Mouse (Mus musculus): ENCODE measurements at regions not wholly inside any gene's neighbourhood (a gene's known extent, or its start where the extent isn't known, plus 50 kb on each side); places are given as distances from the start of the nearest gene placed in this dataset.

- no peak for DNase-seq (ENCODE audit: inconsistent ontology term)
These were observed 372.5 kb upstream of the Kcnab2 start for GRCm38 (mm10) chr4:152850147-152850546.

- peak; percentile 11 for DNase-seq (ENCODE audit: inconsistent ontology term)
These were observed 358.4 kb upstream of the Kcnab2 start for GRCm38 (mm10) chr4:152836080-152836479.

- DNase-seq (ENCODE audit: inconsistent ontology term) = peak; percentile 72
These were observed 356.9 kb upstream of the Kcnab2 start for GRCm38 (mm10) chr4:152834421-152835110.

- DNase-seq (ENCODE audit: inconsistent ontology term) = peak; percentile 92
These were observed 356.0 kb upstream of the Kcnab2 start for GRCm38 (mm10) chr4:152833411-152834310.

- DNase-seq (ENCODE audit: inconsistent ontology term) = peak; percentile 67
These were observed 355.2 kb upstream of the Kcnab2 start for GRCm38 (mm10) chr4:152832757-152833363.

- no peak for DNase-seq (ENCODE audit: inconsistent ontology term)
These were observed 347.5 kb upstream of the Kcnab2 start for GRCm38 (mm10) chr4:152825185-152825584.

- no peak for DNase-seq (ENCODE audit: inconsistent ontology term)
These were observed 338.6 kb upstream of the Kcnab2 start for GRCm38 (mm10) chr4:152816139-152816757.

GRCm38 (mm10) chr4:152806611-152807010 is 328.9 kb upstream of the Kcnab2 start:
- DNase-seq (ENCODE audit: inconsistent ontology term) = no peak

- peak; percentile 85 for DNase-seq (ENCODE audit: inconsistent ontology term)
These were observed 321.7 kb upstream of the Kcnab2 start for GRCm38 (mm10) chr4:152799392-152799791.

- DNase-seq (ENCODE audit: inconsistent ontology term) = no peak
These were observed 310.8 kb upstream of the Kcnab2 start for GRCm38 (mm10) chr4:152788431-152788830.

- DNase-seq (ENCODE audit: inconsistent ontology term) = no peak
These were observed 307.3 kb upstream of the Kcnab2 start for GRCm38 (mm10) chr4:152784972-152785371.

- no peak for DNase-seq (ENCODE audit: inconsistent ontology term)
These were observed 301.9 kb upstream of the Kcnab2 start for GRCm38 (mm10) chr4:152779526-152779925.

GRCm38 (mm10) chr4:152775801-152776200 is 298.1 kb upstream of the Kcnab2 start:
- DNase-seq (ENCODE audit: inconsistent ontology term) = no peak

- DNase-seq (ENCODE audit: inconsistent ontology term) = no peak
These were observed 293.7 kb upstream of the Kcnab2 start for GRCm38 (mm10) chr4:152771386-152771785.

GRCm38 (mm10) chr4:152767372-152767771 is 289.7 kb upstream of the Kcnab2 start:
- no peak for DNase-seq (ENCODE audit: inconsistent ontology term)

- DNase-seq (ENCODE audit: inconsistent ontology term) = no peak
These were observed 285.4 kb upstream of the Kcnab2 start for GRCm38 (mm10) chr4:152763116-152763515.

- DNase-seq (ENCODE audit: inconsistent ontology term) = no peak
These were observed 284.9 kb upstream of the Kcnab2 start for GRCm38 (mm10) chr4:152762576-152762975.

GRCm38 (mm10) chr4:152757191-152757590 is 279.5 kb upstream of the Kcnab2 start:
- DNase-seq (ENCODE audit: inconsistent ontology term) = peak; percentile 39

GRCm38 (mm10) chr4:152756535-152756934 is 278.9 kb upstream of the Kcnab2 start:
- peak; percentile 79 for DNase-seq (ENCODE audit: inconsistent ontology term)

GRCm38 (mm10) chr4:152755756-152756155 is 278.1 kb upstream of the Kcnab2 start:
- no peak for DNase-seq (ENCODE audit: inconsistent ontology term)

- no peak for DNase-seq (ENCODE audit: inconsistent ontology term)
These were observed 266.7 kb upstream of the Kcnab2 start for GRCm38 (mm10) chr4:152744366-152744765.

- DNase-seq (ENCODE audit: inconsistent ontology term) = no peak
These were observed 255.3 kb upstream of the Kcnab2 start for GRCm38 (mm10) chr4:152733017-152733416.

Measured in Muller cell, postnatal 12 days (primary cell).